Mouse (Mus musculus): ENCODE results near the gene Rhbdd2.

GRCm38 (mm10) chr5:135623006-135623563, 9.3 kb upstream of the Rhbdd2 start:
- TF ChIP-seq CTCF (IDR thresholded peaks at IDR 0.05; ENCODE audit: extremely low read depth, insufficient read depth, insufficient read length, insufficient replicate concordance): no peak
- no peak for TF ChIP-seq POLR2A (IDR thresholded peaks at IDR 0.05; ENCODE audit: low read depth, low read length)

Measured in spleen, adult 2 months (tissue).